Mouse (Mus musculus): Measurements from ENCODE around the gene Stkld1. TPM values are rescaled to one million over a fixed set of nuclear protein-coding genes. Genes with fewer than 3 reads are reported as not detected.
A peak's percentile ranks its signal among the peaks of the same experiment; 100 is the strongest.

Gene Stkld1
- polyA plus RNA-seq, 1 experiment from 2014 or later: 0.06 TPM

GRCm38 (mm10) chr2:26984640-26985039 lies 50.8 kb downstream of the Stkld1 start:
- Histone ChIP-seq H3K27ac (ENCODE audit: low read depth) (peak overlapping the region; percentile 76), H3K9ac (replicated peaks) (no peak overlapping the region), H3K4me2 (ENCODE audit: low read depth, low read length) (peak overlapping the region; percentile 40), H3K9me3 (ENCODE audit: low read length) (no peaks in the 10 kb centered on the region), H3K36me3 (replicated peaks; ENCODE audit: insufficient read depth, low read length) (no peaks in the 10 kb centered on the region), H3K27me3 (ENCODE audit: insufficient read depth, low read length) (no peaks in the 10 kb centered on the region), H3K4me3 (ENCODE audit: low read depth, low read length) (no peak overlapping the region), H3K4me1 (ENCODE audit: insufficient read depth) (peaks cover 9% of the 10 kb centered on the region)
- ATAC-seq: peak; percentile 88
- WGBS (ENCODE audit: insufficient replicate concordance): 74% methylated on average over 5 of the region's 5 CpGs
- no peak for DNase-seq
- TF ChIP-seq CTCF (IDR thresholded peaks at IDR 0.05; ENCODE audit: low read depth) (no peak), EP300 (IDR thresholded peaks at IDR 0.05; ENCODE audit: low read depth) (no peak)

GRCm38 (mm10) chr2:26993936-26994335 lies 60.1 kb downstream of the Stkld1 start:
- H3K9ac ChIP-seq (replicated peaks): no peak overlapping the region
- H3K9me3 ChIP-seq (ENCODE audit: low read length): no peaks in the 10 kb centered on the region
- ATAC-seq (no peak), DNase-seq (no peak)
- WGBS (ENCODE audit: insufficient replicate concordance): 65% methylated on average over 3 of the region's 3 CpGs
- H3K4me2 ChIP-seq (ENCODE audit: low read depth, low read length): no peak overlapping the region
- TF ChIP-seq EP300 (IDR thresholded peaks at IDR 0.05; ENCODE audit: low read depth) (no peak), CTCF (IDR thresholded peaks at IDR 0.05; ENCODE audit: low read depth) (no peak)
- 0 out of 2 replicates have a peak, but pooled peaks cover 2% of the 10 kb centered on the region for H3K4me1 ChIP-seq (ENCODE audit: insufficient read depth)
- no peaks in the 10 kb centered on the region for H3K36me3 ChIP-seq (replicated peaks; ENCODE audit: insufficient read depth, low read length)
- no peak overlapping the region for H3K27ac ChIP-seq (ENCODE audit: low read depth)
- no peak overlapping the region for H3K4me3 ChIP-seq (ENCODE audit: low read depth, low read length)
- no peaks in the 10 kb centered on the region for H3K27me3 ChIP-seq (ENCODE audit: insufficient read depth, low read length)

- WGBS (ENCODE audit: insufficient replicate concordance): 67% methylated on average over 1 of the region's 1 CpGs
- no peak overlapping the region for H3K4me2 ChIP-seq (ENCODE audit: low read depth, low read length)
- DNase-seq: no peak
- no peaks in the 10 kb centered on the region for H3K36me3 ChIP-seq (replicated peaks; ENCODE audit: insufficient read depth, low read length)
- no peak overlapping the region for H3K9ac ChIP-seq (replicated peaks)
- no peak for ATAC-seq
- no peak for TF ChIP-seq EP300 (IDR thresholded peaks at IDR 0.05; ENCODE audit: low read depth)
- TF ChIP-seq CTCF (IDR thresholded peaks at IDR 0.05; ENCODE audit: low read depth): peak; percentile 33
- no peak overlapping the region for H3K27ac ChIP-seq (ENCODE audit: low read depth)
- no peaks in the 10 kb centered on the region for H3K27me3 ChIP-seq (ENCODE audit: insufficient read depth, low read length)
- H3K4me3 ChIP-seq (ENCODE audit: low read depth, low read length): no peak overlapping the region
- 0 out of 2 replicates have a peak, but pooled peaks cover 2% of the 10 kb centered on the region for H3K4me1 ChIP-seq (ENCODE audit: insufficient read depth)
- H3K9me3 ChIP-seq (ENCODE audit: low read length): no peaks in the 10 kb centered on the region
Observed at GRCm38 (mm10) chr2:26997498-26997897, 63.7 kb downstream of the Stkld1 start.

- no peaks in the 10 kb centered on the region for H3K36me3 ChIP-seq (replicated peaks; ENCODE audit: insufficient read depth, low read length)
- no peak overlapping the region for H3K27ac ChIP-seq (ENCODE audit: low read depth)
- H3K4me1 ChIP-seq (ENCODE audit: insufficient read depth): 0 out of 2 replicates have a peak, but pooled peaks cover 2% of the 10 kb centered on the region
- 90% methylated on average over 6 of the region's 7 CpGs for WGBS (ENCODE audit: insufficient replicate concordance)
- ATAC-seq (no peak), DNase-seq (no peak)
- H3K4me2 ChIP-seq (ENCODE audit: low read depth, low read length): no peak overlapping the region
- H3K9ac ChIP-seq (replicated peaks): no peak overlapping the region
- TF ChIP-seq EP300 (IDR thresholded peaks at IDR 0.05; ENCODE audit: low read depth): no peak
- H3K4me3 ChIP-seq (ENCODE audit: low read depth, low read length): no peak overlapping the region
- no peaks in the 10 kb centered on the region for H3K27me3 ChIP-seq (ENCODE audit: insufficient read depth, low read length)
- no peaks in the 10 kb centered on the region for H3K9me3 ChIP-seq (ENCODE audit: low read length)
Observed at GRCm38 (mm10) chr2:26997993-26998392, 64.1 kb downstream of the Stkld1 start.

Other genes starting within 250 kb of the Stkld1 start
- not detected in 2 replicates for gene Abo, start 69.1 kb upstream of the Stkld1 start, polyA plus RNA-seq (2015; fragmentation: Nextera tagmentation; extraction: Ambion mirVana)
- gene Surf6, start 31.2 kb upstream of the Stkld1 start, polyA plus RNA-seq (2015; fragmentation: Nextera tagmentation; extraction: Ambion mirVana): 7.5 and 8.4 TPM in 2 replicates
- 13.2 and 14.4 TPM in 2 replicates for gene Med22, start 23.4 kb upstream of the Stkld1 start, polyA plus RNA-seq (2015; fragmentation: Nextera tagmentation; extraction: Ambion mirVana)
- 341 and 347 TPM in 2 replicates for gene Rpl7a, start 23.3 kb upstream of the Stkld1 start, polyA plus RNA-seq (2015; fragmentation: Nextera tagmentation; extraction: Ambion mirVana)
- gene Surf2, start 17.7 kb upstream of the Stkld1 start, polyA plus RNA-seq (2015; fragmentation: Nextera tagmentation; extraction: Ambion mirVana): 14.6 and 15.3 TPM in 2 replicates
- gene Surf1, start 17.5 kb upstream of the Stkld1 start, polyA plus RNA-seq (2015; fragmentation: Nextera tagmentation; extraction: Ambion mirVana): 29.8 and 30.1 TPM in 2 replicates
- gene Surf4, start 119 bp upstream of the Stkld1 start, polyA plus RNA-seq (2015; fragmentation: Nextera tagmentation; extraction: Ambion mirVana): 105 and 112 TPM in 2 replicates
- gene Rexo4, start 30.3 kb downstream of the Stkld1 start, polyA plus RNA-seq (2015; fragmentation: Nextera tagmentation; extraction: Ambion mirVana): 13.7 and 14.2 TPM in 2 replicates
- 1.7 and 1.9 TPM in 2 replicates for gene Adamts13, start 39.4 kb downstream of the Stkld1 start, polyA plus RNA-seq (2015; fragmentation: Nextera tagmentation; extraction: Ambion mirVana)
- 21.1 and 23.5 TPM in 2 replicates for gene Cacfd1, start 75.9 kb downstream of the Stkld1 start, polyA plus RNA-seq (2015; fragmentation: Nextera tagmentation; extraction: Ambion mirVana)
- 0.31 and 0.47 TPM in 2 replicates for gene Slc2a6, start 94.0 kb downstream of the Stkld1 start, polyA plus RNA-seq (2015; fragmentation: Nextera tagmentation; extraction: Ambion mirVana)
- gene Mymk, start 138.1 kb downstream of the Stkld1 start, polyA plus RNA-seq (2015; fragmentation: Nextera tagmentation; extraction: Ambion mirVana): 0.49 TPM in 1 of 2 replicates, not detected in the other
- 1.1 and 1.2 TPM in 2 replicates for gene Adamtsl2, start 145.3 kb downstream of the Stkld1 start, polyA plus RNA-seq (2015; fragmentation: Nextera tagmentation; extraction: Ambion mirVana)
- not detected in 2 replicates for gene Fam163b, start 208.4 kb downstream of the Stkld1 start, polyA plus RNA-seq (2015; fragmentation: Nextera tagmentation; extraction: Ambion mirVana)
- gene Dbh, start 231.2 kb downstream of the Stkld1 start, polyA plus RNA-seq (2015; fragmentation: Nextera tagmentation; extraction: Ambion mirVana): not detected in 2 replicates